Comparison of ENCODE assay signal across 8 mouse cellular contexts in genomic region chr8:47867067-47867466, GRCm38 (mm10). TPM values are rescaled to one million over a fixed set of nuclear protein-coding genes. Genes with fewer than 3 reads are reported as not detected.
DNase-seq lines count a peak whose midpoint lies in the region; ATAC-seq lines count a peak whose summit lies in the region.

No protein-coding gene starts in this region.

- H3K9ac ChIP-seq in intestine, embryonic 15.5 days: no peak overlapping the region

- no peak overlapping the region for H3K4me3 ChIP-seq in intestine, embryonic 15.5 days (replicated peaks)

- no peak overlapping the region for H3K27ac ChIP-seq in intestine, embryonic 15.5 days

- WGBS in intestine, embryonic 15.5 days: 23% methylated on average over 8 of the region's 8 CpGs

- no peak overlapping the region for H3K4me2 ChIP-seq in intestine, embryonic 15.5 days (replicated peaks)

- peak; percentile 81 for ATAC-seq in activated CD4-positive, CD25-positive, alpha-beta regulatory T cell, adult 4 months
- peak; percentile 71 for ATAC-seq in intestine, embryonic 15.5 days

- no peaks in the 10 kb centered on the region for H3K9me3 ChIP-seq in intestine, embryonic 15.5 days

- no peaks in the 10 kb centered on the region for H3K4me1 ChIP-seq in intestine, embryonic 15.5 days (replicated peaks)

- peaks cover 12% of the 10 kb centered on the region for H3K36me3 ChIP-seq in intestine, embryonic 15.5 days

- no peaks in the 10 kb centered on the region for H3K27me3 ChIP-seq in intestine, embryonic 15.5 days (replicated peaks)

- peak; percentile 79 to 82 for DNase-seq in cerebellum, postnatal 36 days
- peak; percentile 77 for DNase-seq in gastrocnemius, adult 18-20 months (ENCODE audit: low spot score)
- DNase-seq in left cerebral cortex, adult 9 months (ENCODE audit: low spot score in 2 of 2): peak; percentile 27 to 89
- peak; percentile 79 for DNase-seq in mesoderm, embryonic 11.5 days (ENCODE audit: low read depth, low spot score)
- DNase-seq in right cerebral cortex, postnatal 25 days: peak; percentile 85
- DNase-seq in urinary bladder, postnatal 25 days (ENCODE audit: low spot score): peak; percentile 82

RNA-seq across cellular contexts. Expression of gene Cldn22, which starts 42.8 kb away (rescaled TPM):
- polyA plus RNA-seq in activated CD4-positive, CD25-positive, alpha-beta regulatory T cell, adult 4 months (2017; shearing (Covaris generic)): under 1 TPM in 1 of 2 experiments, not detected in 1; 0.89 TPM
- total RNA-seq in gastrocnemius, adult 18-20 months (2021): under 1 TPM; 0.69 to 0.84 TPM
- not detected in 2 replicates for polyA plus RNA-seq in intestine, embryonic 15.5 days (2015; fragmentation: Nextera tagmentation; extraction: Ambion mirVana)

RNA-seq across cellular contexts. Expression of gene Cldn24, which starts 45.1 kb away (rescaled TPM):
- polyA plus RNA-seq in activated CD4-positive, CD25-positive, alpha-beta regulatory T cell, adult 4 months (2017; shearing (Covaris generic)): not detected
- total RNA-seq in gastrocnemius, adult 18-20 months (2021): not detected
- not detected in 2 replicates for polyA plus RNA-seq in intestine, embryonic 15.5 days (2015; fragmentation: Nextera tagmentation; extraction: Ambion mirVana)
